Mouse (Mus musculus) thymus, postnatal 25 days (tissue): ENCODE measurements around the gene Olfr584.

Experiments
- DNase-seq: peaks from one replicate; pipeline ENCODE4 v3.0.0; 2022

Olfr584 gene

DNA sequence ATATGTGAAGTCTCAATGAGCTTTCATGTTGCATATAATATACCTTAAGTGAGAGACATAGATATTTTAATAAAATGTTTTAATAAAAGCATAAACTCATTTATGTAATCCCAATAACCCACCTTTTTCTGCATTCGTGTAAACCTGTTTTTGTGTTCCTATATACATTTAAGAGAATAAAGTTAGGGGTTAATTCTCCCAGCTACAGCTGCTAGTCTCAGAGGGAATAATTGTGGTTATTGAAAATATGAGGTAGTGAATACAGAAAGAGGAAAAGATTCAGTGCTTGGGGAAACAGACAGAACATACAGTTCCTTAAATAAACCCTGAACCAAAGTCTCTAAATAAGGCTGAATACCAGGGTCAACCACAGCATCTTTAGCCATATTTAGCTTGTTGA is at the start of gene Olfr584:
Olfr584 (plus strand) TSS at position 301 of the 400 bp plus-strand sequence.
- no peak for DNase-seq

DNA sequence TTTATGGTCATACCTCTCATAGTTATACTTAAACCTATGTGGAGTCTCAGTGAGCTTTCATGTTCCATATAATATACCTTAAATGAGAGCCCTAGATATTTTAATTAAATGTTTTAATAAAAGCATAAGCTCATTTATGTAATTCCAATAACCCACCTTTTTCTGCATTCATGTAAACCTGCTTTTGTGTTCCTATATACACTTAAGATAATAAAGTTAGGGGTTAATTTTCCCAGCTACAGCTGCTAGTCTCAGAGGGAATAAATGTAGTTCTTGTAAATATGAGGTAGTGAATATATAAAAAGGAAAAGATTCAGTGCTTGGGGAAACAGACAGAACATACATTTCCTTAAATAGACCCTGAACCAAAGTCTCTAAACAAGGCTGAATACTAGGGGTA is 44.0 kb upstream of the Olfr584 start, which contains the start of gene Olfr582:
Olfr582 (plus strand) TSS at position 301 of the 400 bp plus-strand sequence.
- no peak for DNase-seq

DNA sequence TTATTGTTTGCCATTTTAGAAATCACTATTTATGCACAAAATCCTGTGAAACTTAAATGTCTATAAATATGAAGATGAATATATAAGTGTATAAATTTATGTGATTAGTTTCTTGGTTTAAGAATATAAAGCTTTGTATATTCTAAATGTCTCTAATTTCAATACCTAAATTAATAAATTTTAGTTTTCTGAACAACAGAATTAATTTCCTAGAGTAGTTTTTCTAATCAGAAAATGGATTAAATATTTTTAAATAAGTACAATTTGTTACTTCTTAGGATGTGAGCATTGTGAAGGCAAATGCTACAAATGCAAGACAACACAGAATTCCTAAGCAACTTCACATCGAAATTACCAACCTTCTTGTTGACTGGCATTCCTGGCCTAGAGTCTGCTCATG is 30.7 kb upstream of the Olfr584 start, which contains the start of gene Olfr583:
Olfr583 (plus strand) TSS at position 301 of the 400 bp plus-strand sequence.
- no peak for DNase-seq

DNA sequence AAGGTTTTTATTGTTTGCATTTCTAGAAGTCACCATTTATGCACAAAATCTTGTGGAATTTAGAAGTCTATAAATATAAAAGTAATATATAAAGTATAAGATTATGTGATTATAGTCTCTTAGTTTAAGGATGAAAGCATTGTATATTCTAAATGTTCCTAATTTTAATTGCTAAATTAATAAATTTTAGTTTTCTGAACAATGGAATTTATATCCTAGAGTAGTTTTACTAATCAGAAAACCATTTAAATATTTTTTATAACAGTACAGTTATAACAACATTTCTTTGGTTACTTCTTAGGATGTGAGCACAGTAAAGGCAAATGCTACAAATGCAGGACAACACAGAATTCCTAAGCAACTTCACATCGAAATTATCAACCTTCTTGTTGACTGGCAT is 15.7 kb downstream of the Olfr584 start, which contains the start of gene Olfr585:
Olfr585 (plus strand) TSS at position 301 of the 400 bp plus-strand sequence.
- DNase-seq, result no peak

DNA sequence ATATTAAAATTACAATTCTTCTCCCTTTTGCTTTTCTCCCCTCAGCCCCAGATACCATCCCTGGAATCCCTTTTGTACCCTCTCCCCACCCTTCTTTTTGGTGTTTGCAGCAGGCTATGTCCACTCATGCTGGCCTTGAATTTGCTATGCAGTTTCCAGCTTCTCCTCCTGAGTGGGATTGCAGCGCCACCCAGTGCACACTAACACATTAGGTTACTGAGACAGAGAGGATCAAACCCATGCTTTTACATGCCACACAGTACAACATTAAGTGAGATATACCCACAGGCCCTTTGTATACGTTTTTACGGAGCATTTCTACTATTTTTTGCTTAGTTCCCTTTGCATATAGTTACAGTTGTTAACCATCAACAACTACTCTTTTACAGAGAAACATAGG is 37.7 kb downstream of the Olfr584 start:
- DNase-seq, result no peak

DNA sequence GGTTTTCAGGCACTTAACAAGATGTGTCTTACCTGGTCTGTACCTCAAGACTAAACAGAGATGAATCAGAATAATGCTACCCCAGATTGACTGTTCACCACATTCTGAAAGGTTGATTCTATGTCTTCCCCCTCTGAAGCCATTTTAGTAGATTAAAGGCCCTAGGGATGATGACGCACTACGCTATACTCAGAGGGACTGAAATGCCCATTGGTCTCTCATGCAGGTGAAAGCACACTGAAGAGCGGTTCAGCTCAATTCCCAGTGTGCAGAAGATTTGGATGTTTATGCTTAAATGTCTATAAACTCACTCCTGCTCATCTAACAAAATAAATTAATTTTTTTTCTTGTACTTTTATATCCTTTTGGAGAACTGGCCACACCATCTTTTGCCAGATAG is 43.9 kb downstream of the Olfr584 start, which contains the start of gene Olfr586:
Olfr586 (minus strand) TSS at position 101 of the 400 bp plus-strand sequence.
- no peak for DNase-seq
